Mouse (Mus musculus): ENCODE measurements around the gene Haus4. TPM values are rescaled to one million over a fixed set of nuclear protein-coding genes. Genes with fewer than 3 reads are reported as not detected.

Haus4 gene
- polyA plus RNA-seq (2015; fragmentation: Nextera tagmentation; extraction: Ambion mirVana): 34.0 and 39.8 TPM in 2 replicates

DNA sequence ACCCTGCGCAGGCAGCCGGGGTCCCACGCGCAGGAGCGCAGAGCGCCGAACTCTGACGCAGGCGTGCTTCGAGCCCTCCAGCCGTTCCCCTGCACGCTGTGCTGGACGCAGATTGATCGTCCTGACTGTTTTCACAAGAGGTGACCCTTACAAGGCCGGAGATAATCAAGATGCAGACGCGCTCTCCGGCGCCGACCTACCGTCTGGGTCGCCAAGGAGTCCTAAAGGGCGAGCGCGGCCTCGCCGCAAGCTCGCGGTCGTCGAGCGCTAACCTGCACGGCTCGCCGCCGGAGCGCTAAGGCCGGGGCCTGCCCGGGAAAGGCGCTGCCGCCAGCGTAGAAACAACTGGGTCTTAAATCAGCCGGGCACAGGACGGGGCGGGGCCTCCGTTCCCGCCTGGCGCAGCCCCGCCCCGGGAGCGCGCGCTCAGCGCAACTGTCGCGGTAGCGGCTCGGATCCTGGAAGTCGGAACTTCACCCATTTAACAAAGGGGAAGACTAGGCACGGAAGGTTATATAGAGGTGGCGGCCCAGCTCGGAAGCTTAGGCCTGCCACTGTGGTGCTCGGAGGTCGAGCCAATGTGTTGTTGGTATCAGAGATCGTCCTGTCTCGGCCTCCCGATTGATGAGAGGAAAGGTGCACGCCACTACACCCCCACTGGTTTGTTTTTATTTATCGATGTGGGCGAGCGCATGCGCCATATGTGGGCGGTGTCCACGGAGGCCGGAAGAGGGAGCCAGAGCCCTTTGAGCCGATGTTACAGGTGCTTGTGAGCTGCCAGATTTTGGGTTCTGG lies at the start of gene Haus4:
Gene Haus4, minus strand, starts transcription at position 642 of the 795 bp plus-strand sequence.
- H3K36me3 ChIP-seq: peaks cover 19% of the 10 kb centered on the region
- WGBS: under 1% methylated on average over 76 of the region's 76 CpGs
- H3K9ac ChIP-seq: peak within 1 kb of the TSS; percentile 87
- peak within 1 kb of the TSS; percentile 82 for H3K4me2 ChIP-seq
- peaks cover 7% of the 10 kb centered on the region for H3K4me1 ChIP-seq (replicated peaks)
- H3K27me3 ChIP-seq: no peaks in the 10 kb centered on the region
- no peaks in the 10 kb centered on the region for H3K9me3 ChIP-seq (replicated peaks)
- H3K27ac ChIP-seq: peak within 1 kb of the TSS; percentile 94
- ATAC-seq (replicated peaks; ENCODE audit: insufficient number of reproducible peaks, insufficient read depth, low FRiP score, low read depth): peak; percentile 95
- peak within 1 kb of the TSS; percentile 61 for H3K4me3 ChIP-seq

DNA sequence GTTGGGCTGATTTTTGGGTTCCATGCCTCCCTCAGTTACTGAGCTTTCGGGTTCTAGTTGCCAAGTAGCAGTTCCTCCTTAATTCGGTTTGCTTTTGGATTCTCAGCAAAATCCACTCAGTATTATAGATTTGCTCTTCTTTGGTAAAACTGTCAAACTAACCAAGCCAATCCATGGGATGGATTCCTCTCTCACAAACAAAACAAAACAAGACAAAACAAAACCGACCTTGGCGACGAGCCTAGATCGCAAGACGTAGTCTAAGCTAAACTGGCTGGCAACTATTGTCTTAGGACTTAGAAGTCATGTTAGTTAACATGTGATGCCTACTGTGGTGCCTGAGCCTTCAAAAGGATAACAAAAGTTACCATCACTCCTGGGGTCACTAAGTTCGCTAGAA lies 49.3 kb upstream of the Haus4 start:
- Histone ChIP-seq H3K27me3 (no peaks in the 10 kb centered on the region), H3K36me3 (no peaks in the 10 kb centered on the region), H3K4me1 (replicated peaks) (peaks cover 20% of the 10 kb centered on the region), H3K27ac (peak overlapping the region; percentile 98), H3K4me3 (peak overlapping the region; percentile 83), H3K9me3 (replicated peaks) (no peaks in the 10 kb centered on the region), H3K4me2 (peak overlapping the region; percentile 69), H3K9ac (no peak overlapping the region)
- no peak for ATAC-seq (replicated peaks; ENCODE audit: insufficient number of reproducible peaks, insufficient read depth, low FRiP score, low read depth)
- 82% methylated on average over 8 of the region's 8 CpGs for whole genome bisulfite sequencing

GRCm38 (mm10) chr14:54603038-54603654 lies 48.7 kb upstream of the Haus4 start:
- Histone ChIP-seq H3K36me3 (no peaks in the 10 kb centered on the region), H3K4me2 (peak overlapping the region; percentile 69), H3K4me3 (peak overlapping the region; percentile 83), H3K27ac (peak overlapping the region; percentile 98), H3K9me3 (replicated peaks) (no peaks in the 10 kb centered on the region), H3K27me3 (no peaks in the 10 kb centered on the region), H3K4me1 (replicated peaks) (peaks cover 20% of the 10 kb centered on the region), H3K9ac (peak overlapping the region; percentile 83)
- peak; percentile 98 for ATAC-seq (replicated peaks; ENCODE audit: insufficient number of reproducible peaks, insufficient read depth, low FRiP score, low read depth)
- WGBS: under 1% methylated on average over 46 of the region's 46 CpGs

DNA sequence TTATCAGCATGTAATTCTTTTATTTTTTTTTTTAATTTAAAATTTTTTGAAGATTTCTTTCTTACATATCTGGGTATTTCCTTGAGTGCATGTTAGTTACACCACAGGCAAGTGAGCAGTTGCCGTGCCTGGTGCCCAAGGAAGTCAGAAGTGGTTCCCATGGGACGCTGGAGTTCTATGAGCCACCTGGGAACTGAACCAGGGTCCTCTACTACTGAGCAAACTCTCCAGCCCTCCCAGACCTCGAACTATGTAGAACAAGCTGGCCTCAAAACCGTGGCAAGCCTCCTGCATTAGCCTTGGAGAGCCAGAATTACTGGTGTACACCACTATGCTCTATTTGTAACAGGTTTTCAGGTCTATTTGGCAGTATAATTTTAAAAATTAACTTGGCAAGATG lies 48.2 kb upstream of the Haus4 start:
- ATAC-seq (replicated peaks; ENCODE audit: insufficient number of reproducible peaks, insufficient read depth, low FRiP score, low read depth): no peak
- WGBS: 42% methylated on average over 4 of the region's 4 CpGs
- Histone ChIP-seq H3K9ac (peak overlapping the region; percentile 83), H3K4me3 (peak overlapping the region; percentile 83), H3K4me2 (peak overlapping the region; percentile 69), H3K36me3 (no peaks in the 10 kb centered on the region), H3K27ac (peak overlapping the region; percentile 98), H3K4me1 (replicated peaks) (peaks cover 20% of the 10 kb centered on the region), H3K27me3 (no peaks in the 10 kb centered on the region), H3K9me3 (replicated peaks) (no peaks in the 10 kb centered on the region)

GRCm38 (mm10) chr14:54601601-54602000 lies 47.2 kb upstream of the Haus4 start:
- Histone ChIP-seq H3K4me3 (no peak overlapping the region), H3K4me2 (no peak overlapping the region), H3K27me3 (no peaks in the 10 kb centered on the region), H3K9ac (no peak overlapping the region), H3K4me1 (replicated peaks) (peaks cover 20% of the 10 kb centered on the region), H3K9me3 (replicated peaks) (no peaks in the 10 kb centered on the region), H3K27ac (no peak overlapping the region), H3K36me3 (no peaks in the 10 kb centered on the region)
- ATAC-seq (replicated peaks; ENCODE audit: insufficient number of reproducible peaks, insufficient read depth, low FRiP score, low read depth): no peak
- 70% methylated on average over 2 of the region's 2 CpGs for WGBS

GRCm38 (mm10) chr14:54597084-54597483 lies 42.7 kb upstream of the Haus4 start:
- no peak for ATAC-seq (replicated peaks; ENCODE audit: insufficient number of reproducible peaks, insufficient read depth, low FRiP score, low read depth)
- WGBS: 78% methylated on average over 7 of the region's 7 CpGs

DNA sequence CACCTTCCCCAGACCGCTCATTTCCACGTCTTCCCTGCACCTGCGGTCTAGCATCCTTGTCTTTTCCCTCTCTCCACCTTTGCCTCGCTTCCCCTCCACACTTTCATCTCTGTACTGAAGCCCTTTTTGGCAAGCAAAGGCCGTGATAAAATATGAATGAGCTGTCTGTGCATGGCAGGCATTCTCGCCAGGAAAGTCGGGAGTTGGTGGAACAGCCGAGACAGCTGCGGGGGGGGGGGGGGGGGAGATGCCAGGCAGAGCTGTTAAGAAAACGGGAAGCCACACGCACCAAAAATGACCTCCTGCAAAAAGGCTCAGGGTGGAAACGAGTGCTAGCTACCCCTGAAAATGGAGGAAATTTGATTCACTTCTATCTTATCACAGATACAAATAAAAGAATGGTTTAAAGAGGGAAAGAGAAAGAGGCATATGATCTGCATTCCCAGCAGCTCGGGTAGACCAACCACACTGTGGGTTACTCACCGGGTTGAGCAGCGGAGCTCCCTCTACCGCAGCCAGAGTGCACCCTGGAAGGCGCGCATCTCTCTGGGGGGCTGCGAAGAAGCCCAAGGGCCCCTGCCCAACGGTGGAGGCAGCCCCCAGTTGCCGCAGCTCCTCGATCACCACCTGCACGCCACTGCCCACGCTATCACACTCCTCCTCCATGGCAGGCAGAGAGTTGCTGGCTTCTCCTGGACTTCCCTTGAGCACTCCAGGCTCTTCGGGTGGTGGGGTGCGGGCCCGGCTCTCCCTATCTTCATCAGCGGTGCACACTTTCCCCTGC lies 40.4 kb upstream of the Haus4 start:
- WGBS: 50% methylated on average over 28 of the region's 28 CpGs
- Histone ChIP-seq H3K4me1 (replicated peaks) (peaks cover 24% of the 10 kb centered on the region), H3K4me2 (peak overlapping the region; percentile 59), H3K9me3 (replicated peaks) (no peaks in the 10 kb centered on the region), H3K9ac (peak overlapping the region; percentile 38; the same call in 1 of the 2 replicates), H3K4me3 (peak overlapping the region; percentile 34), H3K36me3 (no peaks in the 10 kb centered on the region), H3K27ac (peak overlapping the region; percentile 46; the same call in 1 of the 2 replicates), H3K27me3 (no peaks in the 10 kb centered on the region)
- 0 out of 2 replicates have a peak, but pooled peaks have one; percentile 36 for ATAC-seq (replicated peaks; ENCODE audit: insufficient number of reproducible peaks, insufficient read depth, low FRiP score, low read depth)

More at GRCm38 (mm10) chr14:54597084-54597483, 42.7 kb upstream of the Haus4 start:
- Histone ChIP-seq H3K27me3 (no peaks in the 10 kb centered on the region), H3K4me1 (replicated peaks) (peaks cover 25% of the 10 kb centered on the region), H3K4me2 (no peak overlapping the region), H3K9me3 (replicated peaks) (no peaks in the 10 kb centered on the region), H3K27ac (no peak overlapping the region), H3K4me3 (no peak overlapping the region), H3K36me3 (no peaks in the 10 kb centered on the region), H3K9ac (no peak overlapping the region)

DNA sequence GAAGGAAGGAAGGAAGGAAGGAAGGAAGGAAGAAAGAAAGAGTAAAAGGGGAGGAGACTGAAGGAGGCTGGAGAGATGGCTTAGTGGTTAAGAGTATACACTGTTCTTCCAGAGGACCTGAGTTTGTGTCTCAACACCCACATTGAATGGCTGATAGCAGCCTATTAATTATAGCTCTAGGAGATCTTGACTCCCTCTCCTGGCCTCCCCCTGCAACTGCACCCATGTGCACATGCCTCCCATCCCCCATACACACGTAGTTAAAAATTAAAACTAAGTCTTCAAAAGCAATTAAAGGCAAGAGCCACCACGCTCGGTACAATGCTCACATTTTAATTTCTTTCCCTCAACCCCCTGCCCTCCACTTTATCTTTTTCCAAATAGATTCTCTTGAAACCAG lies 39.6 kb upstream of the Haus4 start:
- ATAC-seq (replicated peaks; ENCODE audit: insufficient number of reproducible peaks, insufficient read depth, low FRiP score, low read depth): no peak
- Histone ChIP-seq H3K4me1 (replicated peaks) (peaks cover 24% of the 10 kb centered on the region), H3K4me3 (no peak overlapping the region), H3K4me2 (peak overlapping the region; percentile 59; the same call in 1 of the 2 replicates), H3K9ac (no peak overlapping the region), H3K36me3 (no peaks in the 10 kb centered on the region), H3K27ac (no peak overlapping the region), H3K9me3 (replicated peaks) (no peaks in the 10 kb centered on the region), H3K27me3 (no peaks in the 10 kb centered on the region)
- 91% methylated on average over 3 of the region's 3 CpGs for WGBS

DNA sequence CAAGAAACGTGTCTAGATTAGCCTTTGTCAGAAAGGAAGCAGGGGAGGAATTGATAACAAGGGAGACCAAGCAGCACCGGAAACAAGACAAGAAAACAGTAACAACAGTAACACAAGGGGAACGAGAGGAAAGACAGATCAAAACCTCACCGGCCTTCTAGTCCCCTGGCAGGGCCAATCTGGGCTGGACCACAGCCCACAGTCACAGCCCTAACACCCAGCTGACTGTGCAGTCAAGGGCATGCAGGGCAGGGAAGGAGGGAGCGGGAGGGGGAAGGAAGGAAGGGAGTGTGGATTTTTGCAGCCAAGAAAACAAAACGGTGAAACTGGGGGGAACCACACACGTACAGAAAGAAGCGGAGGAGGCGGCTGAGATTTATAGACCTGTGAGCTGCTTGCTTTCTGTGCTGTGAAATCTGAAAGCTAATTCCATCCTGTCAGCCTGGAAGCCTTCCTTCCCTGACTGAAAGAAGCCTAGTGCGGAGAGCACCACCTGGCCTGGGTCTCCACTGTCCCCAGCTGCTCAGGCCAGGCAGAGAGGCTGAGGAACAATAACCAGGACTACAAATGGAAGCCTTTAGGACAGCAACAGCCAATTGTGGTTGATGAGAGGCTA lies 38.0 kb upstream of the Haus4 start:
- WGBS: 23% methylated on average over 10 of the region's 10 CpGs
- no peaks in the 10 kb centered on the region for H3K36me3 ChIP-seq
- peak overlapping the region; percentile 24 for H3K4me2 ChIP-seq
- H3K4me3 ChIP-seq: no peak overlapping the region
- peak; percentile 83 for ATAC-seq (replicated peaks; ENCODE audit: insufficient number of reproducible peaks, insufficient read depth, low FRiP score, low read depth)
- peak overlapping the region; percentile 46; the same call in 1 of the 2 replicates for H3K9ac ChIP-seq
- H3K27ac ChIP-seq: peak overlapping the region; percentile 90
- H3K4me1 ChIP-seq (replicated peaks): peaks cover 32% of the 10 kb centered on the region
- H3K27me3 ChIP-seq: no peaks in the 10 kb centered on the region
- H3K9me3 ChIP-seq (replicated peaks): no peaks in the 10 kb centered on the region

- Histone ChIP-seq H3K4me1 (replicated peaks) (peaks cover 32% of the 10 kb centered on the region), H3K27ac (no peak overlapping the region), H3K27me3 (no peaks in the 10 kb centered on the region), H3K4me2 (no peak overlapping the region), H3K9me3 (replicated peaks) (no peaks in the 10 kb centered on the region), H3K36me3 (no peaks in the 10 kb centered on the region), H3K9ac (no peak overlapping the region), H3K4me3 (no peak overlapping the region)
- no peak for ATAC-seq (replicated peaks; ENCODE audit: insufficient number of reproducible peaks, insufficient read depth, low FRiP score, low read depth)
- WGBS: 90% methylated on average over 16 of the region's 16 CpGs
These were observed 36.6 kb upstream of the Haus4 start for GRCm38 (mm10) chr14:54591056-54591455.
